Mouse (Mus musculus): ENCODE data around the gene Chchd5. TPM values are rescaled to one million over a fixed set of nuclear protein-coding genes. Genes with fewer than 3 reads are reported as not detected.
A peak's percentile ranks its signal among the peaks of the same experiment; 100 is the strongest.

Gene Chchd5
- polyA plus RNA-seq, 1 experiment from 2014 or later, result 21.1 TPM

GRCm38 (mm10) chr2:129118061-129118460 is 11.4 kb upstream of the Chchd5 start:
- Histone ChIP-seq H3K27me3 (replicated peaks; ENCODE audit: insufficient read depth, low read length) (no peaks in the 10 kb centered on the region), H3K27ac (ENCODE audit: low read length) (no peak overlapping the region), H3K4me2 (replicated peaks; ENCODE audit: low read depth, low read length) (no peak overlapping the region), H3K36me3 (ENCODE audit: insufficient read depth, low read length) (peaks cover 33% of the 10 kb centered on the region; the same call in 1 of the 2 replicates), H3K4me1 (ENCODE audit: insufficient read depth, low read depth, low read length) (no peaks in the 10 kb centered on the region), H3K4me3 (ENCODE audit: low read depth, low read length) (no peak overlapping the region), H3K9me3 (ENCODE audit: low read length) (no peaks in the 10 kb centered on the region), H3K9ac (replicated peaks; ENCODE audit: low read depth) (no peak overlapping the region)
- DNase-seq (ENCODE audit: low spot score) (no peak), ATAC-seq (no peak)
- 96% methylated on average over 12 of the region's 12 CpGs for WGBS
- TF ChIP-seq EP300 (IDR thresholded peaks at IDR 0.05) (no peak), CTCF (IDR thresholded peaks at IDR 0.05) (no peak)

GRCm38 (mm10) chr2:129121986-129122385 is 7.5 kb upstream of the Chchd5 start:
- ATAC-seq (no peak), DNase-seq (ENCODE audit: low spot score) (no peak)
- WGBS, result 94% methylated on average over 8 of the region's 8 CpGs
- Histone ChIP-seq H3K9me3 (ENCODE audit: low read length) (no peaks in the 10 kb centered on the region), H3K4me3 (ENCODE audit: low read depth, low read length) (no peak overlapping the region), H3K36me3 (ENCODE audit: insufficient read depth, low read length) (peaks cover 24% of the 10 kb centered on the region; the same call in 1 of the 2 replicates), H3K27me3 (replicated peaks; ENCODE audit: insufficient read depth, low read length) (no peaks in the 10 kb centered on the region), H3K9ac (replicated peaks; ENCODE audit: low read depth) (no peak overlapping the region), H3K4me2 (replicated peaks; ENCODE audit: low read depth, low read length) (no peak overlapping the region), H3K4me1 (ENCODE audit: insufficient read depth, low read depth, low read length) (no peaks in the 10 kb centered on the region), H3K27ac (ENCODE audit: low read length) (no peak overlapping the region)
- no peak for TF ChIP-seq CTCF (IDR thresholded peaks at IDR 0.05)
- no peak for TF ChIP-seq EP300 (IDR thresholded peaks at IDR 0.05)

- Histone ChIP-seq H3K36me3 (ENCODE audit: insufficient read depth, low read length) (peaks cover 5% of the 10 kb centered on the region; the same call in 1 of the 2 replicates), H3K4me1 (ENCODE audit: insufficient read depth, low read depth, low read length) (peaks cover 6% of the 10 kb centered on the region; the same call in 1 of the 2 replicates), H3K4me3 (ENCODE audit: low read depth, low read length) (peak overlapping the region; percentile 54), H3K4me2 (replicated peaks; ENCODE audit: low read depth, low read length) (peak overlapping the region; percentile 64), H3K27me3 (replicated peaks; ENCODE audit: insufficient read depth, low read length) (no peaks in the 10 kb centered on the region), H3K27ac (ENCODE audit: low read length) (peak overlapping the region; percentile 84), H3K9ac (replicated peaks; ENCODE audit: low read depth) (peak overlapping the region; percentile 16), H3K9me3 (ENCODE audit: low read length) (no peaks in the 10 kb centered on the region)
- peak; percentile 6 for ATAC-seq
- DNase-seq (ENCODE audit: low spot score), result no peak
- TF ChIP-seq EP300 (IDR thresholded peaks at IDR 0.05) (no peak), CTCF (IDR thresholded peaks at IDR 0.05) (no peak)
- WGBS, result 30% methylated on average over 18 of the region's 18 CpGs
These were observed 566 bp downstream of the Chchd5 start for GRCm38 (mm10) chr2:129129987-129130545.

DNA sequence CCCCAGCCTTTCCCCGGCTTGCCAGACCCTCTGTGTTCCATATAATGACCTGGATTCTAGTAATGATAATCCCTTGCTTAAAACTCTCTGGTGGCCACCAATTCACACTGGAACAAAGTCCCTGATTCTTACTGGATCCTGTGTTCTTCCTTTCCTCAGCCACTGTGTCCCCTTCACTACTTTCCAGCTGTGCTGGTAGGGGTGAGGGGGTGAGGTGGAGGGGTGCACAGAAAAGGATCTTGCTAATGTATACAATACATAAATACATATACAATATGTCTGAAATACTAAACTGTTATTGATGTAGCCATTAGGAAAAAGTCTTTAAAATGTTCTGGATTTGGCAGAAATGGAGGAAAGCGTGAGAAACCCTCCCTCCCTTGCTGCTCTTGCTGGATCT is 1.3 kb downstream of the Chchd5 start:
- Histone ChIP-seq H3K36me3 (ENCODE audit: insufficient read depth, low read length) (0 out of 2 replicates have a peak, but pooled peaks cover 5% of the 10 kb centered on the region), H3K4me3 (ENCODE audit: low read depth, low read length) (no peak overlapping the region), H3K9ac (replicated peaks; ENCODE audit: low read depth) (no peak overlapping the region), H3K9me3 (ENCODE audit: low read length) (no peaks in the 10 kb centered on the region), H3K27ac (ENCODE audit: low read length) (no peak overlapping the region), H3K4me2 (replicated peaks; ENCODE audit: low read depth, low read length) (peak overlapping the region; percentile 64; the same call in 1 of the 2 replicates), H3K27me3 (replicated peaks; ENCODE audit: insufficient read depth, low read length) (no peaks in the 10 kb centered on the region), H3K4me1 (ENCODE audit: insufficient read depth, low read depth, low read length) (peaks cover 6% of the 10 kb centered on the region; the same call in 1 of the 2 replicates)
- WGBS, result 93% methylated on average over 2 of the region's 2 CpGs
- DNase-seq (ENCODE audit: low spot score), result no peak
- no peak for ATAC-seq
- TF ChIP-seq EP300 (IDR thresholded peaks at IDR 0.05) (no peak), CTCF (IDR thresholded peaks at IDR 0.05) (no peak)

- Histone ChIP-seq H3K27me3 (replicated peaks; ENCODE audit: insufficient read depth, low read length) (no peaks in the 10 kb centered on the region), H3K9ac (replicated peaks; ENCODE audit: low read depth) (no peak overlapping the region), H3K4me3 (ENCODE audit: low read depth, low read length) (no peak overlapping the region), H3K36me3 (ENCODE audit: insufficient read depth, low read length) (0 out of 2 replicates have a peak, but pooled peaks cover 5% of the 10 kb centered on the region), H3K4me2 (replicated peaks; ENCODE audit: low read depth, low read length) (no peak overlapping the region), H3K9me3 (ENCODE audit: low read length) (no peaks in the 10 kb centered on the region), H3K27ac (ENCODE audit: low read length) (no peak overlapping the region), H3K4me1 (ENCODE audit: insufficient read depth, low read depth, low read length) (peaks cover 6% of the 10 kb centered on the region; the same call in 1 of the 2 replicates)
- ATAC-seq (no peak), DNase-seq (ENCODE audit: low spot score) (no peak)
- 93% methylated on average over 7 of the region's 7 CpGs for WGBS
- TF ChIP-seq CTCF (IDR thresholded peaks at IDR 0.05) (no peak), EP300 (IDR thresholded peaks at IDR 0.05) (no peak)
These were observed 2.7 kb downstream of the Chchd5 start for GRCm38 (mm10) chr2:129132231-129132630.

DNA sequence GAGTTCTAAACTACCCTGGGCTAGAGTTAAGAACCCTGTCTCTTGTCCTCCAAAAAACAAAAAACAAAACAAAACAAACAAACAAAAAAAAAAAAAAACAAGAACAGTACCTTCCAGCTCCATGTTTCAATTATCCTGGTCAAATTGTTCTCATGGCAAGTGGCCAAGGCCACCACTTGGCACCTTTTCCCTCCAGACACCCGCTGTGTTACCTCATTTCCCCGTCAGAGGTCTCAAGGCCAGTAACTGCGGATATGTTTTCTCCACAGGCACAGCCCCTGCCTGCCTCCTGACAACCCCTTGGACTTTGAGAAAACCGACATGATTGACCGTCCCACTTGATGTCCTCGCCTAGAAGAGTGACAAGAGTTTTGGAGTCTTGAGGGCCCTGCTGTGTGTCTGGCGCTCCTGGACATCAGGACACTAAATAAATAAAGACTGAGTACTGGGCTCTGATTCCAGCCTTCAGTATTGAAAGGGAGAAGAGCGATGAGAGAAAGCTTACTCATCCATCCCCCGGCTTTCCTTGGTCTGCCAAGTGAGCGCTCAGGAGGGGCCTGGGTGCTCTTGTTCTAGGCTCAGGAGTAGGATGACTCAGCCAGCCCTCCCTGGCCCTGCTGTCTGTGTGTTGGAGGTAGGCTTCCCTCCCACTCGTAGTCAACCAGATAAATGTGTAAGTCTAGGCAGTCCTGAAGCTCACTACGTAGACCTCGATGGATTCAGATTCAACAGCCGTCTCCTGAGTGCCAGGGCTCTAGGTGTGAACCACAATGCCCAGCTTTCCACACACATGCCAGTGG is 3.7 kb downstream of the Chchd5 start:
- TF ChIP-seq CTCF (IDR thresholded peaks at IDR 0.05) (no peak), EP300 (IDR thresholded peaks at IDR 0.05) (no peak)
- H3K4me3 ChIP-seq (ENCODE audit: low read depth, low read length), result no peak overlapping the region
- DNase-seq (ENCODE audit: low spot score) (no peak), ATAC-seq (no peak)
- 0 out of 2 replicates have a peak, but pooled peaks cover 5% of the 10 kb centered on the region for H3K36me3 ChIP-seq (ENCODE audit: insufficient read depth, low read length)
- H3K27me3 ChIP-seq (replicated peaks; ENCODE audit: insufficient read depth, low read length), result no peaks in the 10 kb centered on the region
- peaks cover 6% of the 10 kb centered on the region; the same call in 1 of the 2 replicates for H3K4me1 ChIP-seq (ENCODE audit: insufficient read depth, low read depth, low read length)
- 91% methylated on average over 14 of the region's 14 CpGs for WGBS
- no peak overlapping the region for H3K4me2 ChIP-seq (replicated peaks; ENCODE audit: low read depth, low read length)
- H3K9ac ChIP-seq (replicated peaks; ENCODE audit: low read depth), result no peak overlapping the region
- no peaks in the 10 kb centered on the region for H3K9me3 ChIP-seq (ENCODE audit: low read length)
- H3K27ac ChIP-seq (ENCODE audit: low read length), result no peak overlapping the region

Measured in lung, postnatal 0 days (tissue).